Mouse (Mus musculus) urinary bladder, adult 18-20 months (tissue): Measurements from ENCODE around the gene Sorl1.

Source experiments
- DNase-seq, 2 experiments: peaks; one replicate each; pipeline ENCODE4 v3.0.0; 2022; ENCODE audit warnings: low spot score in 2 of 2, mixed read lengths in 2 of 2

The Sorl1 gene

DNA sequence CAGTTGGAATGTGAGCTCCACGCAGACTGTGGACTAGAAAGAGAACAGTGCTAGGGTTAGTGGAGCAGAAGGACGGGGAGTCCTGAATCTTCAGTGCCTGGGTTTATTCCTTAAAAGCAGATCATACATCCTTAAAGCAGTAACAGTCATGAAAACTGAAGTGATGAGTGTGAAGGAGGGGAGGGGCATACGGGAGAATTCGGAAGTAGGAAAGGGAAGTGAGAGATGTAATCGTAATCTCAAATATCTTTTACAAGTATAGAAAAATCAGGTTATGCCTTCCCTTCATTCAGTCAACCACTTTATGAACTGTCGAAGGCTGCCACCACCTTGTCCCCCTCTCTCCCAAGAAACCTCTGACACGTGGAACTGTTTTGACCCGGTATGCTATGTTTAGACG lies 165.8 kb downstream of the Sorl1 start:
- no peak for DNase-seq

GRCm38 (mm10) chr9:41953486-41953885 lies 170.6 kb downstream of the Sorl1 start:
- DNase-seq: no peak

DNA sequence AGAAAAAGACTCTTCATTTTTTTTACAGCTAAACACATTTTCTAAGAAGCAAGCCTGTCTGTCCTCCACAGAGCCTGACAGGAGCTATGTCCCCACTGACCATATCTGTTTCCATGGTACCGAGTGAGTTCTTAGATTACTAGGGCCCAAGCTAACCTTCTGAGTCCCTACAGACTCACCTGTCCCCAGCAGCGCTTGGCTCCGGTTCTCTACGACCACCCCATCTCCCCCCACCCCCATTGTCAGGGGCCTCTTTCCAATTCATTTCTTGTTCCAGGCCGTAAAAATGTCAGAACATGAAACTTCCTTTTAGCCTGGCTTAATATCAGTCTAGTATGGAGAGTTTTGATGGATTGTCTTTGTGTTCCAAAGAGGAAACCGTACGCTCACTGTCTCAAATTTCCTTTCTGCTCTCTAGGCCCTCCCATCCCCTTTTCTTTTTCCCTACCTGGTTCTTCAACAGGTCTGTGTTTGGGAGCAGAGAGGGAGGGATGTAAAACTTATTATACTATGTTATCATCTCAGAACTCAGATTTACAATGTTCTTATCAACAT lies 171.4 kb downstream of the Sorl1 start:
- no peak for DNase-seq

- DNase-seq: no peak
These were observed 172.5 kb downstream of the Sorl1 start for GRCm38 (mm10) chr9:41951472-41952129.

GRCm38 (mm10) chr9:41950991-41951451 lies 173.1 kb downstream of the Sorl1 start:
- DNase-seq: peak; percentile 75 to 81

DNA sequence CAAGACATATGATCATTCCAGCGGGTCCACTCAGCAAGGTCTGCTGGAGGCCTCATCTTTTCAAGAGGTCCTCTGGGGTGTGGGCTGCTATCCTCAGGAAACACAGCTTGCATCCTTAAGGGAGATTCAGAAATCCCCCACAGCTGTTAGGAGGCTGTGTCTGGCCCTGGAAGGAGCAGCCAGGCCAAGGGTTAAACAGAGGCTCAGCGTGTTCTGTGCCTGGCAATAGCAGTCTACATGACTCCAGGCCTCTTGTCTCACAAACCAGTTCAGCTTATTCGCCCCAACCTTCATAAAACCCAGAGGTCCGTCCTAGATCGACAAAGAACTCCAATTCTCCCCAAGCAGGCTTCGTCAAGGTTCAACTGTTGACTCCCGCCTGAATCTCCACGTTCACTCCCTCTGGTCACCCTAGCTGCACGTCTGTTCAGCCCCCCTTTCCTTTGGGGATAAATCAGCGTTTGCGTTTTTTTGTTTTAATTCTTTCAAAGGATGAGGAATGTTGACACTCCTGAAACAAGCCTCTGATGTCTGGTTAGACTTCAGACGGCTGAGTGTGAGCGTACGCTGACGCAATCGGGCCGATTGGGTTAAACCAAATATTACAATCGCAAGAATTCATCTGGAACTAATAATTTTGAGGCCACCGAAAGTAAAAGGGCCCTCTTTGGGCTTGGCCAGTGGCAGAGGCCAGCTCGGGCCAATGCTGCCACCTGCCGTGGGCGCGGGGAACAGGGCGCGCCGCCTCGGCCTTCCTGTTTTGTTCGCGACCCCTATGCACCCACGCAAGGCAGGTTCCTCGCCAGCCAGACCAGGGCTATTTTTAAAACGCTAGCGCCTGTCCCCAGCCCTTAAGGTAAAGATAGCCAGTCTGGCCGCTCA lies 173.7 kb downstream of the Sorl1 start:
- peak; percentile 80 to 82 for DNase-seq

DNA sequence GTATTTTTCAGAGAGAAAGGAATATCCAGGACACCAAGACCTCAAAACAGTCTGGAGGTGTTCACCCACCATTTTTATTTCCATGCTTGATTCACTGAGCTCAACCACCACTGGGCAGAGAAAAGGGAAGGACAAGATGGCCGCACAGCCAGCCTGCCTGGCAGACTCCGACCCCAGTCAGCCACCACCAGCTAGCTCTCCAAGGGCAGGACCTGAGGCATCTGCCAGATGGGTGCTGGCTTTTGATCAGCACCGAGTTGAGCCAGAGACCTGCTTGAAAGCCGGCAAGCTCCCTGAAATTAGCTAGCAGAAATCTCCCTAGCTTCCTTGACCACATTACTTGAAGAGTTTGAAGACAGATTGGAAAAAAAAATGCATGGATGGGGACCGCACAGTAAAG lies 174.6 kb downstream of the Sorl1 start:
- DNase-seq: no peak

DNA sequence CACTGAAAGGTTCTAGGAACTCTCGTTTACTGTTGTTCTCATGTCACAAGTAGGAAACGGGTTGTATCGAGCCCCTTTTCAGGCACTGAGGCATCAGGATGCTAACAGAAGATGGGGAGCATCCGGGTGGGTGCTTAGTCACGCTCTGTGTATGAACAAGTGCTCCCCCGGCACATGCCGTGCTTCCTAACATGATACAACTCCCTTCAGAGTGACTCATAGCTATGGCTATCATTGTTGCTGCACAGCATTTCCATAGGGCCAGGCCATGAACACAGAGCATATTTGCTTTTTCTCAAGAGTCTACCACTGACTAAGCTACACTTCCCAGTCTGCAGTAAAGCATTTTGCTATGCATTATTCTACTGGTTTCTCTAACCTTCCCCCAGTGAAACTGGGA lies 179.1 kb downstream of the Sorl1 start:
- DNase-seq: no peak

- no peak for DNase-seq
These were observed 181.0 kb downstream of the Sorl1 start for GRCm38 (mm10) chr9:41942970-41943635.

DNA sequence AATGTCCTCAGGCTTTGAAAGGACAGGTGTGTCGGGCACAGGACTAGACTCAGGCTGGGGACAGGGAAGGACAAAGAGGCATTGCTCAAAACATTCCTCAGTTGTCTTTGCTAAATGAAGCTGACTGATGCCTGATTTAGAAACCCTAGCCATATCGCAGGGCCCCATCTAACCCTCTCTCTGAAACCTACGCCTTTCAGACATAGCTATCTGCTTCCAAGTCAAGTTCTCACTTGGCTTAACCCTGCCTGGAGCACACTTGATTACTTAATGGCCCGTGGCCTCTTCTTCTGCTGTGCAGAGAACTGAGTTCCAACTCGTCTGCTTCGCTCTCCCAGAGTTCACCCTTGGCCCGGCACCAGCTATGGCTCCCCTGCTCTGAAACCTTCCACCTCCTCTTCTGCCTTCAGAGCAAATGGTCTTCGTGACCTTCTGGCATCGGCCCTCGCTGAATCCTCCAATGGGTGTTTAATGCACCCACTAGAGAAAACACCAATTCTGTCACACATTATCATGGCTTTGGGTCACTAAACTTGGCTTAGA lies 183.7 kb downstream of the Sorl1 start:
- no peak for DNase-seq

GRCm38 (mm10) chr9:41938449-41938848 lies 185.6 kb downstream of the Sorl1 start:
- no peak for DNase-seq

- DNase-seq: peak in 1 of 2 experiments; percentile 29
These were observed 186.1 kb downstream of the Sorl1 start for GRCm38 (mm10) chr9:41937967-41938348.

GRCm38 (mm10) chr9:41937341-41937966 lies 186.6 kb downstream of the Sorl1 start:
- no peak for DNase-seq

DNA sequence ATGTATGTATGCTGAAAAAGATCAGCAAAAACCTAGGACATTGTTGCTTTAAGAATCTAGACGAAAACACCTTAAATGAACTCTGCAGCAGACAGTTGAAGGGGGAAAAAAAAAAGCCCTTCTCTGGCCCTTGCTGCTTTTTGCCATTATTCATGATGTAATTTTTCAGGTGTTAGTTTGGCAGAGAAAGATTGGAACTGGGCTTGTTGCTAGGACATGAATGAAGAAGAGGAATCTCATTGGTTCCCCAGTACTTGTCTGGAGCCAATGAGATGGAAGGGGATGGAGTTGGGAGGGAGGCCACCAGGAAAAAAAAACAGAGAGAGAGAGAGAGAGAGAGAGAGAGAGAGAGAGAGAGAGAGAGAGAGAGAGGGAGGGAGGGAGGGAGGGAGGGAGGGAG lies 187.5 kb downstream of the Sorl1 start:
- DNase-seq: no peak

DNA sequence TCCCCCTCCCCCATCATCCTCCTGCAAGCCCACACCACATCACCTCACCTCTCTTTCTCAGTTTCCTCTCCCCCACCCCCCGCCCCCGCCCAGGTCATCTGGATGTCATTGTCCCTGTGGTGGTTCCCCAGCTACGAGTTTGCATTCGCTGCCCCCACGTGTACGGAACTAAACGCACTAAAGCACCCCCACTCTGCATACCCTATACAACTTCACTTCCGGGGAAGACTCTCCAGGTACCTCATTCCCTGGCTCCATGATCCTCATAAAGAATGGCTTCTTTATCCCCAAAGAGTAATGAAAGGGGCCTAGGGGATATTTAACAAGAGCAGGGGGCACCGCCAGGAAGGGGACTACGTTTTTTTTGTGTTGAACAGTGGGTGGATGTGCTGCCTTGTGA lies 188.1 kb downstream of the Sorl1 start:
- no peak for DNase-seq

DNA sequence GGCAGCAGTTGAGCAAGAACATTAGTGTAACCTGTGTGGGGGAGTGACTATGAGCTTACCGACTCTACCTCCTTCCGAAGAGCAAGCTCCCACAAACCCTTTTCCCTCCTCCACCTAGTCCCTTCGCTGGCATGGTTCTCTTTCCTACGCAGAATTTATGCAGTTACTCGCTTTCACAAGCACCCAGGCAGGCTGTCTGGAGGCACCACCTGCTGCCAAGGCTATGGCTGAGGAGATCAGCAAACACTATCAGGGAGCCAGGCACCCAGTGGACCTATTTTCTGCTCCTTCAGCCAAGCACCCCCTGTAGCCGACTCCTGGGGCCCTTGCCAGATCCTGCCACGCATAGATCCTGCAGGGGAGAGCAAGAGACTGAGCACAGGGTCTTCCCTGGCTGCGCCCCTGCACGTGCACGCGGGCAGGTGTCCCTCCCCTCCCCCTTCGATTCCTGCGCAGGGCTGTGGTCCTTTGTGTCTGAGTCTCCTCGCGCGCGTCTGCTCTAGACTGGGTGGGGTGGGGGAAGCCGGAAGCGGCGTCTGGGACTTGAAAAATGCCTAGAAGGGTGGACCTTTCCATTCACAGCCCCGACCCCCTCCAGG lies 188.6 kb downstream of the Sorl1 start:
- peak in 1 of 2 experiments; percentile 33 for DNase-seq

- no peak for DNase-seq
These were observed 189.2 kb downstream of the Sorl1 start for GRCm38 (mm10) chr9:41934848-41935372.

GRCm38 (mm10) chr9:41929986-41930385 lies 194.1 kb downstream of the Sorl1 start:
- no peak for DNase-seq

DNA sequence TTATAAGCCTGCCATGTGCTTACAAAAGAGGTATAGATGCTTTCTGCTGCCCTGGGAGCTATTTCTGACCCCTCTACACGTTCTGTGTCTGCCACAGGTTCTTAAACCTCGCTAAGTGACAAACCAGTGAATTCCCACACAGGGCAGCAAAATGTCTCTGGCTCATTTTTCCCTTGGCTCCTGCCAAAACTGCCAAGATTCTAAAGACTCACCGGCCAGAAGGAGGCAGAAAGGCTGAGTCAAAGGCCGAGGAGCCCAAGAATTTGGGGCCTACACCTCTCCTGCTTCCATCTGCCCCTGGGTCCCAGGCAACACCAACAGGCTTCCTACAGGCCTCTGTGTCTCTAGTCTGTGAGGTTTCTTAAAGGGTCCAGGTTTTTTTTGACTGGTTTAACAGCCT lies 198.4 kb downstream of the Sorl1 start:
- DNase-seq: no peak

DNA sequence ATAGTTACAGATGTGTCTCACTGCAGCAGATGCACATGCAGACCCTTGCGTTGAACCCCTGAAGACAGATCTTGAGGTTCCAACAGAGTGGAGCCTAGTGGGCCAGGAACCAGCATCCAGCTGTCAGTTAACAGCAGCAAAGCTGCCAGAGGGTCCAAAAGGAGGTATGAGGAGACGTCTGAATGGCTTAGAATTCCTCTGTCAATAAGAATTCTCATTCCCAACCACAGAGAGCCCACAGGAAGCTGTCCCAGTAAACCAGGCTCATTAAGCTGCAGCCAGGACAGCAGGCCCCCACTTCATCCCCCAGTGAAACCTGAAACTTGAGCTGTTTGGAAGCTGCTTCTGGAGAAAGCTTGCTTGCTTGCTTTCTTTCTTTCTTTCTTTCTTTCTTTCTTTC lies 200.0 kb downstream of the Sorl1 start:
- DNase-seq: no peak

DNA sequence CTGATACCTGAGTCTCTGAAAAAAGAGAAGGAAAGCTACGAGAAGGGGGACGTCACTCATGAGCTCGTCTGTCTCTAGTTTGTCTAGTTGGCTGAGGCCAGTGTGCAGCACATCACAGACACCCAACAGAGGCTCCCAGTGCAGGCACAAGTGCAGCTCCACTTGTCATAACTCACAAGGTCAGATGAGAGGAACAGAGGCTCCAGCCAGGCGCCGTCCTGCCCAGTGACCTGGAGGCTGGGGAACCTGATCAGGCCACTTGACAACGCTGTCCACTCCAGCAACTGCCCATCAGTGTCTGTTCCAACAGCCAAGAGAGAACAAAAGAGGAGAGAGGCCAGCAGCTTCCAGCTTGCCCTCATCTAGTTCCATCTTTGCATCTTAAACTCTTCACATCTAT lies 201.7 kb downstream of the Sorl1 start:
- no peak for DNase-seq
